Mouse (Mus musculus) ES-E14 (cell line): ENCODE results near the gene Fry. TPM values are rescaled to one million over a fixed set of nuclear protein-coding genes. Genes with fewer than 3 reads are reported as not detected.

Experiments used
- DNase-seq: peaks from one replicate; pipeline ENCODE4 v3.0.0-alpha.2; 2013; ENCODE audit warnings: low read depth, low spot score
- H3K27ac ChIP-seq: 2 replicates; pipeline ENCODE4 v1.5.1; 2012; ENCODE audit warnings: low read depth, mild to moderate bottlenecking, low read length, moderate library complexity, mixed read lengths; ENCODE audit not compliant: poor library complexity, insufficient read depth, severe bottlenecking
- H3K36me3 ChIP-seq: 2 replicates; pipeline ENCODE4 v1.6.1; 2012; ENCODE audit warnings: mild to moderate bottlenecking, low read length, moderate library complexity, mixed read lengths; ENCODE audit not compliant: control insufficient read depth, poor library complexity, insufficient read depth, severe bottlenecking
- H3K4me1 ChIP-seq, 2 experiments: fragments of 150-350 bp in 1 of 2; sonication (generic) in 1 of 2; 2 replicates each; pipeline ENCODE4 v1.6.1; 2012; ENCODE audit warnings: low read length in 2 of 2, mild to moderate bottlenecking in 1 of 2, mixed read lengths in 1 of 2; ENCODE audit not compliant: control insufficient read depth in 2 of 2, insufficient read depth in 2 of 2, poor library complexity in 1 of 2
- H3K4me3 ChIP-seq, 2 experiments: fragments of 150-350 bp in 1 of 2; sonication (generic) in 1 of 2; 2 replicates each; pipeline ENCODE4 v1.5.1; 2012; ENCODE audit warnings: low read length in 2 of 2, low read depth in 1 of 2, mild to moderate bottlenecking in 1 of 2, mixed read lengths in 1 of 2; ENCODE audit not compliant: insufficient read depth in 1 of 2, poor library complexity in 1 of 2, severe bottlenecking in 1 of 2
- H3K9ac ChIP-seq: 2 replicates; pipeline ENCODE4 v1.6.1; 2012; ENCODE audit warnings: low read depth, mild to moderate bottlenecking, low read length, mixed read lengths; ENCODE audit not compliant: poor library complexity, insufficient read depth, severe bottlenecking
- H3K9me3 ChIP-seq: fragments of 150-350 bp; sonication (generic); 2 replicates; pipeline ENCODE4 v1.6.1; 2012; ENCODE audit warnings: low read depth, mild to moderate bottlenecking, low read length; ENCODE audit not compliant: control insufficient read depth, insufficient read depth
- CHD2 ChIP-seq: IDR thresholded peaks from 2 replicates; pipeline ENCODE4 v1.6.1; 2014; ENCODE audit warnings: mild to moderate bottlenecking, low read depth, low read length, inconsistent platforms
- HCFC1 ChIP-seq: IDR thresholded peaks from 2 replicates; pipeline ENCODE4 v1.6.1; 2012; ENCODE audit warnings: low read length, inconsistent platforms, borderline replicate concordance; ENCODE audit not compliant: insufficient read depth
- MAFK ChIP-seq: IDR thresholded peaks from 2 replicates; pipeline ENCODE4 v1.6.1; 2014; ENCODE audit warnings: mild to moderate bottlenecking, low read depth, low read length, inconsistent platforms; ENCODE audit not compliant: insufficient read depth
- ZC3H11A ChIP-seq: IDR thresholded peaks from 2 replicates; pipeline ENCODE4 v1.6.1; 2012; ENCODE audit warnings: low read depth, mild to moderate bottlenecking, inconsistent platforms, low read length, borderline replicate concordance
- ZNF384 ChIP-seq: IDR thresholded peaks from 2 replicates; pipeline ENCODE4 v1.6.1; 2012; ENCODE audit warnings: low read depth, low read length, inconsistent platforms
- in situ Hi-C, 2 experiments: fragments of 600-800 bp; cut with MboI; formaldehyde crosslinking; loops; one replicate each; pipeline ENCODE4 v1.15.1; 2025; ENCODE audit warnings: low sequenced_read_pairs in 2 of 2, inconsistent platforms in 1 of 2; ENCODE audit not compliant: unreplicated experiment in 2 of 2
- total RNA-seq: library from RNA; depleted of rRNA; stranded (reverse); fragments of 300-350 nt; gene quantifications from 2 replicates; pipeline ENCODE4 v1.2.3, GENCODE M21; 2012

Gene Fry
- total RNA-seq, 1 experiment: 8.4 TPM

GRCm38 (mm10) chr5:150478612-150479011 lies 360.2 kb downstream of the Fry start:
- Histone ChIP-seq H3K36me3 (no peaks in the 10 kb centered on the region), H3K27ac (no peak overlapping the region), H3K9ac (no peak overlapping the region), H3K9me3 (no peaks in the 10 kb centered on the region), H3K4me1 (no peaks in the 10 kb centered on the region), H3K4me3 (no peak overlapping the region)
- TF ChIP-seq ZC3H11A: no peak
- no peak for TF ChIP-seq CHD2
- TF ChIP-seq MAFK: no peak
- TF ChIP-seq ZNF384: no peak
- no peak for TF ChIP-seq HCFC1
- no peak for DNase-seq
- in situ Hi-C loops: no loop called here

- in situ Hi-C loops: no loop called here
- no peaks in the 10 kb centered on the region for H3K4me1 ChIP-seq
Measured at GRCm38 (mm10) chr5:150485198-150485597, 366.8 kb downstream of the Fry start.

GRCm38 (mm10) chr5:150490285-150490684 lies 371.8 kb downstream of the Fry start:
- H3K4me3 ChIP-seq: no peak overlapping the region
- DNase-seq: no peak
- H3K36me3 ChIP-seq: no peaks in the 10 kb centered on the region
- in situ Hi-C loops: no loop called here
- H3K9ac ChIP-seq: peak overlapping the region; percentile 2; the same call in 1 of the 2 replicates
- no peaks in the 10 kb centered on the region; a peak in 1 of 4 replicates for H3K4me1 ChIP-seq
- no peak for TF ChIP-seq ZC3H11A
- no peak for TF ChIP-seq ZNF384
- TF ChIP-seq HCFC1: no peak
- TF ChIP-seq MAFK: no peak
- no peak overlapping the region for H3K27ac ChIP-seq
- no peaks in the 10 kb centered on the region for H3K9me3 ChIP-seq

More at GRCm38 (mm10) chr5:150485198-150485597, 366.8 kb downstream of the Fry start:
- TF ChIP-seq HCFC1 (no peak), CHD2 (no peak), MAFK (no peak)
- H3K36me3 ChIP-seq: no peaks in the 10 kb centered on the region
- DNase-seq: no peak
- H3K9ac ChIP-seq: no peak overlapping the region
- no peaks in the 10 kb centered on the region for H3K9me3 ChIP-seq
- no peak overlapping the region for H3K4me3 ChIP-seq
- H3K27ac ChIP-seq: no peak overlapping the region

- TF ChIP-seq HCFC1: no peak
- TF ChIP-seq ZC3H11A: no peak
- no peak for TF ChIP-seq MAFK
- no peak for TF ChIP-seq CHD2
- no peak for TF ChIP-seq ZNF384
- in situ Hi-C loops: no loop called here
- Histone ChIP-seq H3K4me3 (peak overlapping the region; percentile 57 to 60; a peak in 3 of 4 replicates), H3K4me1 (no peaks in the 10 kb centered on the region; a peak in 1 of 4 replicates), H3K9ac (peak overlapping the region; percentile 69; the same call in 1 of the 2 replicates), H3K27ac (no peak overlapping the region), H3K36me3 (no peaks in the 10 kb centered on the region), H3K9me3 (no peaks in the 10 kb centered on the region)
- DNase-seq: no peak
Measured at GRCm38 (mm10) chr5:150490821-150491220, 372.4 kb downstream of the Fry start.
